Mouse (Mus musculus) small intestine, adult 2 months (tissue): ENCODE results near the gene Gnb5.

Experiments used
- CTCF ChIP-seq: fragments of 200-500 bp; IDR thresholded peaks from 2 replicates; pipeline ENCODE4 v1.5.1; 2012; ENCODE audit warnings: low read depth, mild to moderate bottlenecking, control low read depth, inconsistent platforms, low read length, moderate library complexity, mixed read lengths; ENCODE audit not compliant: insufficient replicate concordance, insufficient read length; ENCODE audit errors: extremely low read depth
- POLR2A ChIP-seq: fragments of 200-500 bp; IDR thresholded peaks from 2 replicates; pipeline ENCODE4 v1.6.1; 2012; ENCODE audit warnings: low read depth, mild to moderate bottlenecking, control low read depth, inconsistent platforms, low read length, moderate library complexity

DNA sequence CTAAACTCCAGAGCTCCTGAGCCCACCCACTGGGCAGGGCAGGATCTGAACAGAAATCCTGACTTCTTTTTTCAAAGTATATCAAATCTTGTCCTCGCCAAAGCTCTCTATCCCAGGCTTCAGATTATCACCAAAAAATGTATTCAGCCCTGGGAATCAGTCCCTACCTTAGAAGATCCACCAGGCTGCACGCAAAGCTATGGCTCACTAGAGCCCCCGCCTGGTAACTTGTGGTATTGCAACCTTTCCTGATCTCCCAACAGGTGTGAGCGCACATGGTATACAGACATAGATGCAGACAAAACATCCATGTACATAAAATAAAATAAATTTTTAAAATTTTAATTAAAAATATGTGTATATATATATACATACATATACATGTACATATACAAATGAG lies 5.9 kb downstream of the Gnb5 start:
- TF ChIP-seq POLR2A, result no peak
- TF ChIP-seq CTCF, result peak; percentile 86; the same call in 1 of the 2 replicates
